Mouse (Mus musculus) heart, postnatal 0 days (tissue): ENCODE results near the gene Ttc16.

Source experiments
- CTCF ChIP-seq: IDR thresholded peaks from 2 replicates; pipeline ENCODE4 v1.5.1; 2016; ENCODE audit warnings: antibody characterized with exemption, control low read depth, low read depth
- EP300 ChIP-seq: IDR thresholded peaks from 2 replicates; pipeline ENCODE4 v1.6.1; 2016; ENCODE audit warnings: antibody characterized with exemption, low read depth

DNA sequence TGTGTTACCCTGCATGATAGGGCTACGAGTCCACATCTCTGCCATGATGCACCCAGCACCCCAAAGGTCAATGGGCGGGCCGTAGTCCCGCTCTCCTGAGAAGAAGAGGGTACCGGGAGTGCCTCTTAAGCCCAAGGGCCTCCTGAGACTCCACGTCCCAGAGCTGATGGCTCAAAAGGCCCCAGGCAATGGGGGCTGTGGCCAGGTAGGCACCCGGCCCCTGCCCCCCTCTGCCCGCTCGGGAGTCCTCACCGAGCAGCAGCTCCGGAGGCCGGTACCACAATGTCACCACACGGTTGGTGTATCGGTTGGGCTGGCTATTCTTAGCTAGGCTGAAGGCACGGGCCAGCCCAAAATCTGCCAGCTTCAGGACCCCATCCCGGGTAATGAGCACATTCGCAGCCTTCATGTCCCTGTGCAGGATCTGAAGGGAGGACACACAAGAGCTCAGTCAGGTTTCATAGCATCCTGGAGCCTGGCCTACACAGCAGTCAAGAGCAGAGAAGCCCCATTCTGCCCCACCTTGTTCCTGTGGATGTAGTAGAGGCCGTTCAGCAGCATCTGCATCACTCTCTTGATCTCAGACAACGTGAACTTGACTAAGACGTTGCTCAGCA is 65.8 kb downstream of the Ttc16 start:
- no peak for TF ChIP-seq CTCF
- TF ChIP-seq EP300 = no peak
